Mouse (Mus musculus) neural tube, embryonic 14.5 days (tissue): ENCODE data around the gene Wdpcp. TPM values are rescaled to one million over a fixed set of nuclear protein-coding genes. Genes with fewer than 3 reads are reported as not detected.

ENCODE experiments used
- ATAC-seq: fragments of 200-750 bp; cut with Nextera tagmentation; 2 replicates; pipeline ENCODE4 v1.8.0; 2017; ENCODE audit warnings: low read depth, mild to moderate bottlenecking, moderate TSS enrichment, moderate library complexity
- H3K27ac ChIP-seq: fragments of 300-500 bp; sonication (generic); 2 replicates; pipeline ENCODE4 v1.5.1; 2014; ENCODE audit warnings: low read depth, mild to moderate bottlenecking, control low read depth, low read length, moderate library complexity, mixed read lengths
- H3K27me3 ChIP-seq: fragments of 300-500 bp; sonication (generic); 2 replicates; pipeline ENCODE4 v1.6.1; 2014; ENCODE audit warnings: low read length; ENCODE audit not compliant: control insufficient read depth, insufficient read depth
- H3K36me3 ChIP-seq: fragments of 300-500 bp; sonication (generic); 2 replicates; pipeline ENCODE4 v1.6.1; 2014; ENCODE audit warnings: low read length, mixed read lengths; ENCODE audit not compliant: control insufficient read depth, insufficient read depth
- H3K4me1 ChIP-seq: fragments of 300-500 bp; sonication (generic); 2 replicates; pipeline ENCODE4 v1.6.1; 2014; ENCODE audit warnings: low read length; ENCODE audit not compliant: control insufficient read depth, insufficient read depth
- H3K4me2 ChIP-seq: fragments of 300-500 bp; sonication (generic); 2 replicates; pipeline ENCODE4 v1.6.1; 2014; ENCODE audit warnings: mild to moderate bottlenecking, low read depth, low read length, control low read depth
- H3K4me3 ChIP-seq: fragments of 300-500 bp; sonication (generic); 2 replicates; pipeline ENCODE4 v1.5.1; 2014; ENCODE audit warnings: low read depth, low read length, control low read depth, mixed read lengths
- H3K9ac ChIP-seq: fragments of 300-500 bp; sonication (generic); replicated peaks from 2 replicates; pipeline ENCODE4 v1.6.1; 2014; ENCODE audit warnings: low read depth, mild to moderate bottlenecking, control low read depth, low read length, mixed read lengths
- H3K9me3 ChIP-seq: fragments of 300-500 bp; sonication (generic); 2 replicates; pipeline ENCODE4 v1.6.1; 2016; ENCODE audit warnings: low read length; ENCODE audit not compliant: control insufficient read depth
- WGBS: fragments of 180-500 bp; shearing (Covaris S2); extraction: QIAGEN DNeasy Blood & Tissue Kit; methylation state at CpG from one replicate; pipeline ENCODE4 v1.1.7; 2014; 5-methylcytosine and 5-hydroxymethylcytosine counted together
- microRNA-seq: library from miRNA; unstranded; fragments of <30 nt; microRNA quantifications from one replicate; pipeline ENCODE4, GENCODE M21; 2016
- polyA plus RNA-seq: library from polyadenylated mRNA; unstranded; fragments of >200 nt; fragmentation: Nextera tagmentation; extraction: Ambion mirVana; gene quantifications from 2 replicates; pipeline ENCODE4 v1.2.1, GENCODE M21; 2014

Gene Wdpcp
- polyA plus RNA-seq, 1 experiment from 2014 or later = 10.5 TPM

DNA sequence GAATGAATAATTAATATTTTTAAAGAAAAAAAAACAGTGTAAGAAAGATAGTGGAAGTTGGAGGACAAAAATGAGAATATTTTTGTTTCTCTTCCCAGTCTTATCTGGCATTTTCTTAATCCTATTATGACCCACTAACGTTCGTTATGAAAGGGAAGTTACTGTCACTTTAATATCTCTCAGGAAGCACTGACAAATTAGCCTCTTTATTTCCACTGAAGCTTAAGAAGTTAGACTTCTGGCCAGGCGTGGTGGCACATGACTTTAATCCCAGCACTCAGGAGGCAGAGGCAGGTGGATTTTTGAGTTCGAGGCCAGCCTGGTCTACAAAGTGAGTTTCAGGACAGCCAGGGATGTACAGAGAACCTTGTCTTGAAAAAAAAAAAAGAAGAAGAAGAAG is 299.7 kb downstream of the Wdpcp start:
- no peaks in the 10 kb centered on the region for H3K36me3 ChIP-seq
- no peak overlapping the region for H3K4me3 ChIP-seq
- 86% methylated on average over 4 of the region's 4 CpGs for WGBS
- H3K4me2 ChIP-seq = no peak overlapping the region
- H3K9me3 ChIP-seq = no peaks in the 10 kb centered on the region
- ATAC-seq = no peak
- no peaks in the 10 kb centered on the region for H3K4me1 ChIP-seq
- H3K27me3 ChIP-seq = no peaks in the 10 kb centered on the region
- H3K9ac ChIP-seq = no peak overlapping the region
- H3K27ac ChIP-seq = no peak overlapping the region

DNA sequence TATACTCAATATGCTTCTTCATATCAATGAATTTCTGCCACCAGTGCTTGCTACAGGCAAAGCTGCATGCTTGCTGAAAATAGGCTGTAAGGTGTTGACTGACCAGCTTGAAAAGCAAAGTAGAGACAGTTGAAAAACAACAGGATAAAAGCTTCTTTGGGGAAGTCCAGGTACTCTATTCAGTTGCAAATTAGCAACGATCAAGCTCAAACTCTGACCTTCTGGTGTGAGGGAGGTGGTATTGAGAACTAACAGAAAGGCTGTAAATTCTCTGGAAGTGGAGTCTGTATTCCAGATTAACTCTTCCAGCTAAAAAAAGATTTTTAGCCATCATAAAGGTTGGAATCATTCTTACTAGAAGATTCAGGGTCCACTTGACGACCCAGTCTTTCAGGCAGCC is 303.0 kb downstream of the Wdpcp start:
- H3K4me2 ChIP-seq = no peak overlapping the region
- no peak overlapping the region for H3K4me3 ChIP-seq
- no peak for ATAC-seq
- no peaks in the 10 kb centered on the region for H3K27me3 ChIP-seq
- H3K36me3 ChIP-seq = no peaks in the 10 kb centered on the region
- 72% methylated on average over 2 of the region's 2 CpGs for WGBS
- no peak overlapping the region for H3K27ac ChIP-seq
- H3K4me1 ChIP-seq = no peaks in the 10 kb centered on the region
- no peak overlapping the region for H3K9ac ChIP-seq
- no peaks in the 10 kb centered on the region; the same call in 1 of the 2 replicates for H3K9me3 ChIP-seq

DNA sequence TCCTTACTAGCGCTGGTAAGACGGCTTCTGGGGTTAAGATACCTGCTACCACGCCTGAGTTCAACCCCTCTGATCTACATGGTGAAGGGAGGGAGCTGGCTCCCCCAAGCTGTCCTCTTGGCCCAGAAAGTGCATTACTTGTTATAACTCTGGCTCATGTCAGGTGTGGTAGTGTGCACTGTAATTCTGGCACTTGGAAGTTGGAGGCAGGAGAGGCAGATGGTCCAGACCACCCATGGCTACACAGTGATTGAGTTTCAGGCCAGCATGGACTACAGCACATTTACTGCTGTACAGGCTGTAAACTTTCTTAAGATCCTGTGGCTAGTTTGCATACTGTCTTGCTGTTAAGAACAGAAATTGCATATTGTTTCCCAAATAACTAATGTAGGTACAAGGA is 322.7 kb downstream of the Wdpcp start:
- H3K4me3 ChIP-seq = no peak overlapping the region
- H3K9me3 ChIP-seq = no peaks in the 10 kb centered on the region
- WGBS = 83% methylated on average over 3 of the region's 3 CpGs
- no peak overlapping the region for H3K9ac ChIP-seq
- no peak overlapping the region for H3K27ac ChIP-seq
- ATAC-seq = no peak
- no peaks in the 10 kb centered on the region for H3K36me3 ChIP-seq
- H3K4me2 ChIP-seq = no peak overlapping the region
- H3K27me3 ChIP-seq = no peaks in the 10 kb centered on the region
- H3K4me1 ChIP-seq = no peaks in the 10 kb centered on the region

DNA sequence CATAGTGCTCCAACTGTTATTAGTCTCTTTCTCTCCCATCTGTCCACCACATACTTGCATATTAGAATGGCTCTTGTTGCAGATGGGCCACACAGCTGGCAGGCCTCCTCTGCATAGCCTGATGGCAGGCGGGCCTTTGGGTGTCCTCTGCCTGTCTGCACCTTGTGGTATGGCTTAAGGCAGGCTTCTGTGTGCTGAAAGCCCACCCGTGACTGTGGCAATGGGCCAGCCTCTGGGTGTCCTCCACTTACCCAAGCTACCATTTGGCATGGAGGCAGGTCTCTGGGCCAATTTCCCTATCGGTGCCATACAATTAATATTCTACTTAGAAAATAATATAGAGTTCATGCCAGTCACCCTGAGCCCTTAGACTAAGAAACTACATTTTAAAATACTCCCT is 350.5 kb downstream of the Wdpcp start:
- Histone ChIP-seq H3K9ac (no peak overlapping the region), H3K27ac (no peak overlapping the region), H3K4me1 (no peaks in the 10 kb centered on the region), H3K36me3 (no peaks in the 10 kb centered on the region), H3K4me2 (no peak overlapping the region), H3K27me3 (no peaks in the 10 kb centered on the region), H3K4me3 (no peak overlapping the region), H3K9me3 (no peaks in the 10 kb centered on the region)
- ATAC-seq = no peak
- WGBS = 90% methylated on average over 3 of the region's 3 CpGs

Small RNAs within 50 kb of the gene (microRNA-seq; reads per million reads assigned to microRNA genes)
- gene Gm22990 = not detected

Other genes starting within 250 kb of the Wdpcp start
- gene Ugp2, start 201.0 kb upstream of the Wdpcp start, polyA plus RNA-seq = 55.7 and 62.2 TPM in 2 replicates
- 540 and 656 TPM in 2 replicates for gene Mdh1, start 132 bp downstream of the Wdpcp start, polyA plus RNA-seq